Mouse (Mus musculus): ENCODE data around the gene Mcur1.

Gene Mcur1

DNA sequence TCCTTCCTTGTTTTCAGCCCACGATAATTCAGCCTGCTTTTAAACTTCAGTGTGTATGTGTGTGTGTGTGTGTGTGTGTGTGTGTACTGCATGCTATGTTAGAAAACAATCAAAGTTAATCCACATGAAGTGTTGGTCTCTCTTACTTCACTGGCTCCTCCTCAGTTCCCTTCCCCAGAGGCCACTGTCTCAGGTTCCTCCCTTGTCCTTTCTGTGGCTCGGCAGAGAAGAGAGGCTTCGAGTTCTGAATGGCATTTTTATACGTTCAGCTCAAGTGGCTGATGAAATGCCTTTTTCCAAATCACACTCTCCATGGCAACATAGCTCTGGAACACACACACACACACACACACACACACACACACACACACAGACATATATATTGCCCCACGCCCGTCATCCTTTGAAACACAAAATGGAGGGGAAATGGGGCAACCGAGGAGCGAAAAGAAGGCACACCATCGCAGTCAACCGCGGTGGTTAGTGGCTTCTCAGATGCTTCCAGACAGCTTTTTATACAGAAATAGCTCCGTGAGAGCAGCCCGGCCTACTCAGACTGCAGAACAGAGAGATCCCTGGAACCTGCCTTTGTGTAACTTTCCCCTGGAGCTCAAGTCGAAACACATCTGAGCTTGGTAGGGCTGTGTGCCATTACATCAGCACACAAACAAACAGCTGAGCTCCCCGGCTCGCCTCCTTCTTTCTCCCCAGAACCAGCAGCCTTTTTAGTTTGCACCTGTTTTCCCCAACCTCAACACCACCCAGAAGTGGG is 34.4 kb downstream of the Mcur1 start:
- no peak for DNase-seq (ENCODE audit: low spot score)

DNA sequence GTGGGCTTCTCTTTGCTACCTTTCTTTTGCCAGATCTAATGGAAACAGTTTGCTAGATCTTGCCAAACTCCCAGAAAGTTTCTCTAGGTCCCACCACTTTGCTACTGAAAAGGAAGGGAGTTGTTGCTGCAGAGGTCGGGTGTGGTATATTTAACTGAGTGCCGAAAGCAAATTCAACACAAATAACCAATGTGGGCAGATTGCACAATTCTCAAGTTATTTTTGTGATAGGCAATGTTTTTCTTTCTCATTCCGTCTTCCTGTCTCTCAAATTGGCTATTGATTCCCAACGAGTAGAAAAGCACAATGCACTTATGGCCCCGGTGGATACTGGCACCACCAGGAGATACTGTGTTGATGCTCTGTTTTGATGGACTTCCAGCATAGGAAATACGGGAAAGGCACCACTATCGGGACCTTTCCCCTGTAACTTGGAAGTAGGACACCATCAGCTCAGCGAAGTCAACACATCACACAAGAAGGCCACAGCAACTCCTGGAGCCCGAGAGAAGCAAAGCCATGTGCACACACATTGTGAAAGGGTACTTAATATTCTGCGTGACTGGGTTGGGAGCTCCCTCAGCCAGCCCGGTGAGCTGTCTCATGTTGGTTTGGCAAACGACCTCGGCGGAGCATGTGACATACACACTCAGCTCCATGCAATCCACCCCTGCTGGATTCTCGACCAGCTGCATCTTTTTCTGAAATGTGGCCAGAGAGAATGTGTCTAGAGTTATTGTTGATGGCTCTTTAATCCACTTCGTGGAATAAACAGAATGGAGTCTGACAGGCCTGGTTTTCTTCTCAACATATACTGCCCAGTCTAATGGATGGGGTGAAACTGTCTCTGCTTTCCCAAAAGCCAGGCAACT is 35.3 kb downstream of the Mcur1 start:
- DNase-seq (ENCODE audit: low spot score) = no peak

DNA sequence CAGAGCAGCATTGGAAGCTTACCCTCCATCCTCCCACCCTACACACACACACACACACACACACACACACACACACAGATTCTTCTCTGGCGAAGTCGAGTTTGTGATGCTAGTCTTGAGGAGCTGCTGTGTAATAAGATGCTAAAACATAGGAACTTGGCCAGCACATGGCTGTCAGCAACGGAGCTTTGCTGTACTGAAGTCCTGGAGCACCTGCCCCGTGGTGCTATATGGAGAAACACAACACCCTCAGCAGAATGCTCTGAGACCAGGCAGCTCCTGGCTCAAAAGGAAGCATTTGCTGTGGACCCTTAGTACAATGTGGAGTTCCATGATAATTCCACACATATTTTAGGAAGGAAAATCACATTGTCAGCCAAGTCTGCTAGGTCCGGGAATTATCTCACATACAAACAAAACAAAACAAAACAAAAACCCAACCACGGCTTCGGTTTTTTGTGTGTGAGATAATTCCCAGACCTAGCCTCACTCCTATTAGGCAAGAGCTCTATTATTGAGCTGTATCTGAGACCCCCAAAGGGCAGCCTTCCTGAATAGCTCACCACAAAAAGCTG is 36.0 kb downstream of the Mcur1 start:
- DNase-seq (ENCODE audit: low spot score) = no peak

DNA sequence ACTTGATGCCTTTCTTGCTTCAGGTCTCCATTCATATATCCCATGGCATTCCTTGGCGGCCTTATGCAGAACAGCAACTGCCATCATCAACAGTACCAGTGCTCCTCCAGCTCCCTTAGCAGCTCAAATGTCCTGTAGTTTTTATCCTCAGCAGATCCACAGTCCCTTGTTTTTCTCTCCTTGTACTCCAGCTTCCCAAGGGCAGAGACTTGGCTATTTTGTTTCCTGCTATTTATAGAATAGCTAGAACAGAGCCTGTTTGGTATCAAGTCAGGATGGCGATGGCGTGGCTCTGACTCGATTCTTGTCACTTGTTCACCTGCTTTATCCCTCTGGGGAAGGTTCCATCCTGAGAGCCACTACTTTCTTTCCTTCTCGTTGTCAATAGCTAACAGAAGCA is 38.1 kb downstream of the Mcur1 start:
- DNase-seq (ENCODE audit: low spot score) = no peak

DNA sequence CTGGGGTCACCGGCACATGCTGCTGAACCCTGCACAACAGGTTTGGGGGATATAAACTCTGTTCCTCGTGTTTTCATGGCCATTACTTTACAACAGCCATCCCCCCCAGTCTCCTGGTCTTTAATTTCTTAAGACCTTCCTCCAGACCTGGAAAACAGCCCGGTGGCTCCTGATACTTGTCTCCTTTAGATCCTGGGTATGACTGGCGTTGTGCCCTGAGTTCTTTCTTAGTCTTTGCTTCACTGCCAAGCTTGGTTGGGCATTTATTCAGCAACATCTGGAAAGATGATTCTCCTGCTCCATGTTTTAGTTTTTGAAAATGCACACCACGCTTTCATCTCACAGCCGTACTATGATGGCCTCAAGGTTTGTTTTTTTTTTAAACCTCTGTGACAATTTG is 40.7 kb downstream of the Mcur1 start:
- DNase-seq (ENCODE audit: low spot score) = no peak

DNA sequence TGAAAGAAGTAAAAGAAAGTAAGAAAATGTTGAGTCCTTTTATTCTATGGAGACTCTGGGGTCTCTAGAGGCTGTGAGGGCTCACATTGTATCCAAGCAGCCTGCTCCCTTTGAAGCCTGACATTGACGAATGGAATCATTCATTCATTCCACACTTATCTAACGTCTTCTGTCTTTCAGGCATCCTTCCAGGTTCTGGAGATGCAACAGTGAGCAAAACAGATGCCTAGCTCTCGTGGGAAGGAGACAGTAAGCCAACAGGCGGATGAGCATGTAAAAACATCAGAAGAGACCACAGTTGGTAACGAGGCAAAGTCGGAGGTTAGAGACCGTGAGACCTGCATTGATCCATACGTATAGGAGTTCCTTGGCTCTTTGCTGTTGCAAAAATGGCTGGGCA is 42.6 kb downstream of the Mcur1 start:
- DNase-seq (ENCODE audit: low spot score) = no peak

DNA sequence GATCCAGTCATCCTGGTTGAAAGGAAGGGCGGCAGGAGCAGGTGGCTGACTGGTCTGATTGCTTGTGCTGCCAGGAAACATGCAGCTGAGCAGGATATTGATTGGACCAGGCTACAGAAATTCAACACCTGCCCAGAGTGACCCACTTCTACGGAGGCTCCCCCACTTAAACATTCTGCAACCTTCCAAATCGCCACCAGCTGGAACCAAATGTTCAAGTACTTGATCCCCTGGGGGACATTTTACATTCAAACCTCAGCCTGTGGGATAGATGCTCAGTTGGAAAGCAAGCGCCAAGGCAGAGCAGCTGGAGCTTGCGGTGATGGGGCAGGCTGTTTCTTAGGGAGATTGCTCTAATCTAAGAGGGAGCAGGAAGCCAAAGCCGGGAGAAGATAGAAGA is 43.1 kb downstream of the Mcur1 start:
- no peak for DNase-seq (ENCODE audit: low spot score)

DNA sequence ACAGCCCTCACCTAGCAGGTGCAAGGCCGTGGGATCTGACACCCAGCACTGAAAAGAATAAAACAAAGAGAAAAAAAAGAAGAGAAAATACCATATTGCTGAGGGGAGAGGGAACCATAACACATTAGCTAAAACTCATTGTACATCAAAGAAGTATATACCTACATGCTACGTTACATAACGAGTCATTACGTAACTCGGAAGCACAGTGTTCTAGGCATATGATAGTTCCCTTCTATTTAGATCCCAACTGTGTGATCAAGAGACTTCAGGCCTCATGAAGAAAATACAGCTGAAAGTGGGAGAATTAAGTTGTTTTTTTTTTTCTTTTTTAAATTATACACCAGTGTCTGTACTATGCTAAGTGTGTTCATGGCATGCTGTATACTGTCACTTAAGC is 43.9 kb downstream of the Mcur1 start:
- DNase-seq (ENCODE audit: low spot score) = no peak

DNA sequence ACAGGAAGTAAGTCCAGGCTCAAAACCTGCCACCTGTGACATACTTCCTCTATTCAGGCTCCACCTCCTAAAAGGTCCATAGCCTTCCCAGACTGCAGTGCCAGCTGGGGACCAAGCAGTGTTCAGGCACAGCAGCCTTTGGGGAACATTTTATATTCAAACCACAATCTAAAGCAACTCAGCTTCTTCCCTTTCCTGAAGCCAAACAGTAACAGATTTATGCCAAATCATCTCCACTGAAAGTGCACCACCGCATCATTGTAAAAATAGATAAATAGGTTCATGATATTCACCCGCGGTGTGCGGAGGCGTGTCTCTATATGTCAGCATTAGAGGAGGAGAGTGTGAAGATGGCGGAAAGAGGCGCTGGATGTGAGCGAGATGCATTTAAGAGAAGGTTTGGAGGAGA is 45.0 kb downstream of the Mcur1 start:
- DNase-seq (ENCODE audit: low spot score) = no peak

DNA sequence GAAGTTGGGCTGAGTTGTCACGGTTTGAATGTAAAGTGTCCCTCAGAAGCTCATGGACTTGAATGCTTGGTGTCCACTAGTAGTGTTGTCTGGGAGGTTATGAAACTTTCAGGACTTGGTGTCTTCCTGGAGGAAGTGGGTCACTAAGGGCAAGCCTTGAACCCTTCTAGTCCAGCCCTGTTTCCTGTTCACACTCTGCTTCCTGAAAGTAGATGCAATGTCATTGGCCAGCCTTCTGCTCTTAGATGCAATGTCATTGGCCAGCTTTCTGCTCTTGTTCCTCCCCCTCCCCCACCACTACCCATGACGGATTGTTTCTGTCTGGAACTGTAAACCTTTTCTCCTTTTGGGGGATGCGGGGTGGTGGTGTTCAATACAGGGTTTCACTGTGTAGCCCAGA is 47.3 kb downstream of the Mcur1 start:
- DNase-seq (ENCODE audit: low spot score) = no peak

DNA sequence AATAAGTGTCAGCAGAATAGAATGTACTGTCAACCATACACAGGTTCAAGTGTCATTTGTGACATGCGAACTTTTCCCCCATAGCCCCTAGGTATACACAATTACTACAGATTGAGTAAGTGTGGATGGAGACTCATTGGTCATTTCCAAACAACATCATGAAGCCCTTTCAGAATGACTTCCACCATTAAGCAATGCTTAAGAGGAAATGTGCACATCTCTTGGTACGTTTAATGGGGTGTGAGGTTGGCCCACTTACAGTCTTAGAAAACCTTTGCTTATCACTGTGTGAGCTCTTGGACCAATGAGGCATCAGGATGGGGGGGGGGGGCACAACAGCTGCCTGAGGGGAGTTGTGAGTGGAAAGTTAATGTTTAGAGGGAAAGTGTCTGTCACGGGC is 54.2 kb downstream of the Mcur1 start:
- DNase-seq (ENCODE audit: low spot score) = no peak

DNA sequence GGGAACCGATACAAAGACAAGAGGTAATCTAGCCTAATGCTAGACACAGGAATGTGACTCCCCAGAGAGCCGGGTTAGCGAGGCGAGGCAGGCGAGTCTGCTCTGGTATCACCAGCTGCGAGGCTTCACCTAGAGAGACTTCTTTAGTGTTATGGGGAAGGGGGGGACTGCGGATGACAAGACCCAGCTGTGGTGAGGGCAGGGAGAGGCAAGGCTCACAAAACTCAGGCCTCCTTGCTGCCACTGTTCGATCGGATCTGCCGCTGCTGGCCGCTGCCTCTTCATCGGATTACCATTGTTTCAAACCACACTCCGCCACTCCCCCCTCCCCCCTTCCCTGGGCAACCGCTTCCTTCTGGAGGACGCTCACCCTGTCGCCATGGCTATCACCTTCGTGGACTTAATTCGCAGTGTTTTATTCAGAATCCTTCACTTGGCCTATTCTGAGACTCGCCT is 56.6 kb downstream of the Mcur1 start:
- DNase-seq (ENCODE audit: low spot score) = no peak

DNA sequence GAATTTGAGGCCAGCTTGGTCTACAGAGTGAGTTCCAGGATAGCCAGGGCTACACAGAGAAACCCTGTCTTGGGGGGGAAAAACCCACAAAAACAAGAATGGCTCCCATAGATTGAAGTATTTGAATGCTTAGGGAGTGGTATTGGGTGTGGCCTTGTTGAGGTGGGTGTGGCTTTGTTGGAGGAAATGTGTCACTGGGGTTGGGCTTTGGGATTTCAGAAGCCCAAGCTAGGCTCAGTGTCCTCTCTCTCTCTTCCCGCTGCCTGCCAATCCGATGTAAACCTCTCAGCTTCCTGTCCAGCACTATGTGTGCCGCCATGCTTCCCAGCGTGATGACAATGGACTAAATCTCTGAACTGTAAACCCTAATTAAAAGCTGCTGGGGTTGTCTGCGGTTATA is 58.4 kb downstream of the Mcur1 start:
- DNase-seq (ENCODE audit: low spot score) = no peak

DNA sequence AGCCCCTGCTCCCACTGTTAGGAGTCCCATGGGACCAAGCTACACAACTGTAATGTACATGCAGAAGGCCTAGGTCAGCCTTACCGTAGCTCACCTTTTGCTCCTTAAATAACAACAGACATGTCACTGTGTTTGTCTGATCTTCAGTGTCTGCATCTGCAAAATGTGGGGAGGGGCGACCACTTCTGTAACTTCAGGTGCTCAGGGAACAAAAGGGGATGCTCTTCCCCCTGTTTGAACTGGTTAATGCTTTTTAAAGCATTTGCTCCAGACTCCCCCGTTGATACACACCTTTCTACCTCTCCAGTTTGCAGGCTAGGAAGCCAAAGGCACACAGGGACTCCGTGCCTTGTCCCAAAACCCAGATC is 59.5 kb downstream of the Mcur1 start:
- no peak for DNase-seq (ENCODE audit: low spot score)

DNA sequence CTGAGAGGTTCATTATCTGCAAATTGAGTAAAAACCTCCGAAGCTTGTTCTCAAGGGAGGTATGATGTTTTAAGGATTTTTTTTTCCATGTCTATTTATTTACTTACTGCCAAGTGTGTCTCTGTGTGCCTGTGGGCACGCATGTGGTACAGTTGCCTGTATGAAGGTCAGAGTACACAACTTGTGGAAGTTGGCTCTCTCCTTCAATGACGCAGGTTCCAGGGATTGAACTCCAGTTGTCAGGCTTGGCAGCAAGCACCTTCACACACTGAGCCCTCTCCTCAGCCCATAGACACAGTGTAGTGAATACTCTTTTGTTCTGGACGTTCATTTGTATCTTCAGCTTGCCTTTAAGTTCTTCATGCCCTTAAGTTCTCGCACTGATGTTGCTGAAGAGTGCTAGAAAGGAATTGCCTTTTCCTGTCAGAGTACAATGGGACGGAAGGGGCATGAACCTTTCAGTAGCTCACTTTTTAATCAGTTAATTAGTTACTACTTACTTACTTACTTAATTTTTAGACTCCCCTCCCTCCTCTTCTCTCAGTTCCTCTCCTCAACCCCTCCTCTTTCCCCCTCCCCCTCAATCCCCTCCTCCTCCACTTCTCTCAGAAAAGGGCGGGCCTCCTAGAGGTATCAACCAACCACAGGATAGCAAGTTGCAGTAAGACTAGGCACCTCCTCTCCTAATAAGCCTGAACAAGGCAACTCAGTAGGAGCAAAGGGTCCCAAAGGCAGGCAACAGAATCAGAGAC is 60.1 kb downstream of the Mcur1 start:
- DNase-seq (ENCODE audit: low spot score) = no peak

DNA sequence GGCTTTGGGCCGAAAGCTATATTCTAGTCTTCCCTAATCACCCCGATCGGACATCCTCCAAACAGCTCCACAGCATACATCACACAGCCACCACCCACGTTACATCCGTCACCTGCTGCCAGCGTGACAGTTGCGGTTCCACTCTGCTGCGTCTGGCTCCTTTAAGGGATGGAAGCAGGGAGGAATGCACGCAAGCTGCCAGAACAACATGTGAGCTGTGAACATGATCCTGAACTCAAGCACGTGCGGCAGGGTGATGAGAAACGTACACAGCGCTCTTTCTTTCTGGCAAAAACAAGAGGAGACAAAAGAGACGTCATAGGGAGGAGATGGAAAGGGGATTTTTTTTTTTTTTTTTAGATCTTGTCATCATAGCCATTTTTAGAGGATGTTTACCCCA is 61.1 kb downstream of the Mcur1 start:
- no peak for DNase-seq (ENCODE audit: low spot score)

DNA sequence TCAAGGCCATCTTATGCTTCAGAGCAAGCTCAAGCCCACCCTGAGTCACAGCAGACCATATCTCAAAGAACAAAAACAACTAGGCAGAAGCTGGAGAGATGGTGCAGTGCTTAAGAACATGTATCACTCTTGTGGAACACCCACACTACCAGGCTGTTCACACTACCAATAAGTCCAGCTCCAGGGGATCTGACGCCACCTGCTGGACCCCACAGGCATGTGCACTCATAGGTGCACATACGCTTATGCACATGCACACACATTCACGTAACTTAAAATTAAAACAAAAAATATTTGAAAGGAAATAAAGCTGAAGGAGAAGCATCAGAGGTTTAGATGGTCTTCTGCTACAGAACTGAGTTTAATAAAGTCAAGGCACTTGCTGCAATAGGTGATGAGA is 62.2 kb downstream of the Mcur1 start:
- no peak for DNase-seq (ENCODE audit: low spot score)

DNA sequence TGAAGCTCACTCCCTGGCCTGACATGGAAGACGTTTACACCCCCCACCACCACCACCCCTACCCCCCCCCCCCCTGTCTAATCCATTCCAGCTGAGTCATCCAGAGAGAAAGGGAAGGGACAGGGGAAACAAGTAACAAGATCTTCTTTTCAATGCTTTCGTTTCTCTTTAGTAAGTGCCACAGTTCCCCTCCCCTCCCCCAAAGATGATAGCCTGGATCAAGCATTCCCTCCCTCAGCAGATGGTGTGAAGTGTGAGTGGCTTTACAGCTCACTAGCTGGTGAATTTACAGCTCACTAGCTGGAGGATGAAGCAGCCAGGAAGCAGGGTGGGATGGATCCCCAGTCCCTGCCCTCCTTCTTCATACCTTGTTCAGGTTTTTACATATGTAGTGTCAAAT is 63.3 kb downstream of the Mcur1 start:
- DNase-seq (ENCODE audit: low spot score) = no peak

DNA sequence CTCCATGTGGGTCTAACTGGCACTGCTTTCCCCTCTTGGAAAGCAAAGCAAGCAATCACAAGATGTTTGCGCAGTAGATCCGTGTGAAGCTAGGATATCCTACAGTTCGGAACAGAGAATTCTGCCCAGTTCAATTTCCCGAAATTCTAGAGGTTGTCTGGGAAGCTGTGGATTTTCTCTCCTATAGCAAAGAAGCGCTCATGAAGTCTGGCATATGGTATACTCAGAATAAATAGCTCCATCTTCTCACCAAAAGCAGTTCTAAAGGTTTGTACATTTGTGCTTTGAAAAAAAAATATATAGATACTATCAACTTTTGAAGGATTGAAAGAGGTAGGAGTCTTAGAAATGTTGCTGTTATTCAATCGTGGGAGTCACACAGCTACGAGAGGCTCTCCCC is 64.3 kb downstream of the Mcur1 start:
- DNase-seq (ENCODE audit: low spot score) = no peak

DNA sequence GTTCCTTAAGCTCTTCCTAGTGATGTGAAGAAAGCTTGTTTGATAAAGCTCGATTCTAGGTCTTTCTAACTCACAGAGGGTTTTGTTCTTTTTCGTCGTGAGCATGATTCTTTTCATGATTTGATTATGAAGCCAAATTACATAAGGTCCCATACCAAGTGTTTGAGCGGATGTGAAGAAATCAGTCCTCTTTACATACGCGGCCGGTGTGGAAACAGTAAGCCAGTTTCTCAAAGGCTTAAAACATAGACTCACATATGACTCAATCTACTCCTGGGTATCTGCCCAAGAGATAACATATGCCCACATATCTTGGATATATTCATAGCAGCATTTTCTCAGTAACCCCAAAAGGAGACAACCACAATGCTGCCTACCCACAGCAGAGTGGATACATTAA is 66.3 kb downstream of the Mcur1 start:
- no peak for DNase-seq (ENCODE audit: low spot score)

DNA sequence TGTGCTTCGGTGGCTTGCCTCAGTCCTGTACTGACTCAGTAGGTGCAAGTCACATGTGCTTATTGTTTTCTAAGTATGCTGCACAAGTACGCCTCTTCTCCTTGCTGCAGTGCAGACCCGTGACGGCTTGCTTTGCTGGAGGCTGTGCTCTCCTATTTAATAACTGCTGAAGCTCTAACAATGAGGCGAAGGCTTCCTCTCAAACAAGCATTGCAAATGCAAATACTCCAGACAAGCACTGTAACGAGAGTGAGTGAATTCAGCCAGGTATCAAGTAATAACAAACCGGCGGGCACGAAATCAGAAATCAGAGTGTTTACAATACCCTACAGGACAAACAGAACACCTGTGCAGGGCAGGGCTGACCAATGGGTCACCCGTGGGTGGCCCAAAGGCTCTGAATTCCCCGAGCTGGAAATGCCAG is 66.9 kb downstream of the Mcur1 start:
- no peak for DNase-seq (ENCODE audit: low spot score)

Measured in c-Kit-positive CD71-positive TER-119-positive erythroid progenitor cells, embryonic 14.5 days (primary cell).